Mouse (Mus musculus): Measurements from ENCODE around the gene Tubb4a.
A peak's percentile ranks its signal among the peaks of the same experiment; 100 is the strongest.

DNA sequence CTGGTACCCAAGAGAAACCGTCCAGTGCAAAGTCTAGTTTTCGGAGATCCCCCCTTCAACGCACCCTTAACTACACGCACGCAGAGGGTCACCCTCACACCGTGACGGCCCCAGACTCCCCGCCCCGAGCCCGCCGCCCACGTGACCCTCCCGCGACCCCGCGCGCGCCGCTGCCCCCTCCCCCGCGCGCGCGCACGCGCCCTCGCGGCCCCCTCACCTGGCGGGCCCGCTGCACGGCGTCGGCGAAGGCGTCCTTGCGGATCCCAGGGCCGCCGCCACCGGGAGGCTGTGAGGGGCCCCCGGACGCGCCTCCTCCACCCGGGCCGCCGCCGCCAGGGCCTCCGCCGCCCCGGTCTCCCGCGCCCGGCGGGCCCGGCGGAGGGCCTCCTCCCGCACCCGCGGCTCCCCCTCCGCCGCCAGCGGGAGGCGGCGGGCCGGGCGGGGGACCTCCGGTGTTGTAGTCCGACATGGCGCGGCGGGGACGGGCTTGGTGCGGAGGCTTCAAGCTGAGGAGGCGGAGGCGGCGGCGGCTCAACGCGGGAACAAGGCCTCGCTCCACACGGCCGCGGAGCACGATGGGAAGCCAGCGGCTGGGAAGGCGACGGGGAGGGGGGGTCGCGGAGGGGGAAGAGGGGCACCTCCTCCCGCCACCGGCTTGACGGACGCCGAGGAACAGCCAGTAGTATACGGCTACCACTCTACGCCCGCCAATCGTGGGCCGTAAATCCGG is 56.5 kb downstream of the Tubb4a start, which contains the start of gene Khsrp:
- no peak for TF ChIP-seq CTCF (IDR thresholded peaks at IDR 0.05; ENCODE audit: borderline replicate concordance, insufficient read depth, low read length)
- TF ChIP-seq POLR2A (IDR thresholded peaks at IDR 0.05; ENCODE audit: low read depth, low read length), result peak; percentile 59; the same call in 1 of the 2 replicates
